Mouse (Mus musculus): ENCODE data around the gene Gas2. TPM values are rescaled to one million over a fixed set of nuclear protein-coding genes. Genes with fewer than 3 reads are reported as not detected.

Gas2 gene
- polyA plus RNA-seq, 1 experiment from 2014 or later: 9.1 TPM

- Histone ChIP-seq H3K4me2 (ENCODE audit: low read depth, low read length) (no peak overlapping the region), H3K4me1 (ENCODE audit: control insufficient read depth, insufficient read depth, low read length) (0 out of 2 replicates have a peak, but pooled peaks cover 2% of the 10 kb centered on the region), H3K9me3 (replicated peaks; ENCODE audit: control insufficient read depth, low read length) (no peaks in the 10 kb centered on the region), H3K27me3 (ENCODE audit: control insufficient read depth, insufficient read depth, low read length) (no peaks in the 10 kb centered on the region), H3K27ac (ENCODE audit: low read length) (no peak overlapping the region), H3K9ac (ENCODE audit: low read length) (no peak overlapping the region), H3K36me3 (ENCODE audit: control insufficient read depth, insufficient read depth) (no peaks in the 10 kb centered on the region), H3K4me3 (ENCODE audit: low read length) (no peak overlapping the region)
- no peak for ATAC-seq (replicated peaks; ENCODE audit: extremely low read depth, insufficient read depth, low FRiP score)
- 69% methylated on average over 2 of the region's 2 CpGs for WGBS
These were observed 145.3 kb downstream of the Gas2 start for GRCm38 (mm10) chr7:52007138-52007537.

GRCm38 (mm10) chr7:52013457-52013856 lies 151.6 kb downstream of the Gas2 start:
- Histone ChIP-seq H3K4me2 (ENCODE audit: low read depth, low read length) (no peak overlapping the region), H3K4me1 (ENCODE audit: control insufficient read depth, insufficient read depth, low read length) (no peaks in the 10 kb centered on the region), H3K9me3 (replicated peaks; ENCODE audit: control insufficient read depth, low read length) (no peaks in the 10 kb centered on the region), H3K27me3 (ENCODE audit: control insufficient read depth, insufficient read depth, low read length) (no peaks in the 10 kb centered on the region), H3K36me3 (ENCODE audit: control insufficient read depth, insufficient read depth) (no peaks in the 10 kb centered on the region), H3K27ac (ENCODE audit: low read length) (no peak overlapping the region), H3K9ac (ENCODE audit: low read length) (no peak overlapping the region), H3K4me3 (ENCODE audit: low read length) (no peak overlapping the region)
- no peak for ATAC-seq (replicated peaks; ENCODE audit: extremely low read depth, insufficient read depth, low FRiP score)
- 71% methylated on average over 7 of the region's 7 CpGs for WGBS

- no peaks in the 10 kb centered on the region for H3K9me3 ChIP-seq (replicated peaks; ENCODE audit: control insufficient read depth, low read length)
- no peak overlapping the region for H3K4me3 ChIP-seq (ENCODE audit: low read length)
- no peak overlapping the region for H3K9ac ChIP-seq (ENCODE audit: low read length)
- WGBS: 62% methylated on average over 1 of the region's 1 CpGs
- H3K27ac ChIP-seq (ENCODE audit: low read length): no peak overlapping the region
- H3K4me1 ChIP-seq (ENCODE audit: control insufficient read depth, insufficient read depth, low read length): no peaks in the 10 kb centered on the region
- no peak overlapping the region for H3K4me2 ChIP-seq (ENCODE audit: low read depth, low read length)
- no peaks in the 10 kb centered on the region for H3K27me3 ChIP-seq (ENCODE audit: control insufficient read depth, insufficient read depth, low read length)
- H3K36me3 ChIP-seq (ENCODE audit: control insufficient read depth, insufficient read depth): no peaks in the 10 kb centered on the region
- no peak for ATAC-seq (replicated peaks; ENCODE audit: extremely low read depth, insufficient read depth, low FRiP score)
These were observed 153.4 kb downstream of the Gas2 start for GRCm38 (mm10) chr7:52015180-52015579.

GRCm38 (mm10) chr7:52015628-52016027 lies 153.8 kb downstream of the Gas2 start, which contains the start of gene 1700015G11Rik:
Gene 1700015G11Rik (minus strand): TSS chr7:52015728.
- Histone ChIP-seq H3K9me3 (replicated peaks; ENCODE audit: control insufficient read depth, low read length) (no peaks in the 10 kb centered on the region), H3K4me1 (ENCODE audit: control insufficient read depth, insufficient read depth, low read length) (no peaks in the 10 kb centered on the region), H3K27me3 (ENCODE audit: control insufficient read depth, insufficient read depth, low read length) (no peaks in the 10 kb centered on the region), H3K36me3 (ENCODE audit: control insufficient read depth, insufficient read depth) (no peaks in the 10 kb centered on the region), H3K27ac (ENCODE audit: low read length) (no peak within 1 kb of the TSS), H3K4me3 (ENCODE audit: low read length) (no peak within 1 kb of the TSS), H3K4me2 (ENCODE audit: low read depth, low read length) (no peak within 1 kb of the TSS), H3K9ac (ENCODE audit: low read length) (no peak within 1 kb of the TSS)
- no peak for ATAC-seq (replicated peaks; ENCODE audit: extremely low read depth, insufficient read depth, low FRiP score)
- 67% methylated on average over 3 of the region's 3 CpGs for WGBS

- no peaks in the 10 kb centered on the region for H3K4me1 ChIP-seq (ENCODE audit: control insufficient read depth, insufficient read depth, low read length)
- no peaks in the 10 kb centered on the region for H3K27me3 ChIP-seq (ENCODE audit: control insufficient read depth, insufficient read depth, low read length)
- H3K4me2 ChIP-seq (ENCODE audit: low read depth, low read length): no peak overlapping the region
- H3K4me3 ChIP-seq (ENCODE audit: low read length): no peak overlapping the region
- H3K27ac ChIP-seq (ENCODE audit: low read length): no peak overlapping the region
- H3K9ac ChIP-seq (ENCODE audit: low read length): no peak overlapping the region
- WGBS: 41% methylated on average over 4 of the region's 4 CpGs
- no peaks in the 10 kb centered on the region for H3K9me3 ChIP-seq (replicated peaks; ENCODE audit: control insufficient read depth, low read length)
- ATAC-seq (replicated peaks; ENCODE audit: extremely low read depth, insufficient read depth, low FRiP score): no peak
- H3K36me3 ChIP-seq (ENCODE audit: control insufficient read depth, insufficient read depth): no peaks in the 10 kb centered on the region
These were observed 160.2 kb downstream of the Gas2 start for GRCm38 (mm10) chr7:52022039-52022438.

GRCm38 (mm10) chr7:52024050-52024626 lies 162.3 kb downstream of the Gas2 start:
- no peak for ATAC-seq (replicated peaks; ENCODE audit: extremely low read depth, insufficient read depth, low FRiP score)
- Histone ChIP-seq H3K27me3 (ENCODE audit: control insufficient read depth, insufficient read depth, low read length) (no peaks in the 10 kb centered on the region), H3K9me3 (replicated peaks; ENCODE audit: control insufficient read depth, low read length) (no peaks in the 10 kb centered on the region), H3K27ac (ENCODE audit: low read length) (no peak overlapping the region), H3K36me3 (ENCODE audit: control insufficient read depth, insufficient read depth) (no peaks in the 10 kb centered on the region), H3K9ac (ENCODE audit: low read length) (no peak overlapping the region), H3K4me2 (ENCODE audit: low read depth, low read length) (no peak overlapping the region), H3K4me1 (ENCODE audit: control insufficient read depth, insufficient read depth, low read length) (no peaks in the 10 kb centered on the region), H3K4me3 (ENCODE audit: low read length) (no peak overlapping the region)
- WGBS: 78% methylated on average over 5 of the region's 5 CpGs

- Histone ChIP-seq H3K27me3 (ENCODE audit: control insufficient read depth, insufficient read depth, low read length) (no peaks in the 10 kb centered on the region), H3K36me3 (ENCODE audit: control insufficient read depth, insufficient read depth) (no peaks in the 10 kb centered on the region), H3K9ac (ENCODE audit: low read length) (no peak overlapping the region), H3K4me3 (ENCODE audit: low read length) (no peak overlapping the region), H3K4me2 (ENCODE audit: low read depth, low read length) (no peak overlapping the region), H3K27ac (ENCODE audit: low read length) (no peak overlapping the region), H3K9me3 (replicated peaks; ENCODE audit: control insufficient read depth, low read length) (no peaks in the 10 kb centered on the region), H3K4me1 (ENCODE audit: control insufficient read depth, insufficient read depth, low read length) (no peaks in the 10 kb centered on the region)
- 42% methylated on average over 8 of the region's 8 CpGs for WGBS
- ATAC-seq (replicated peaks; ENCODE audit: extremely low read depth, insufficient read depth, low FRiP score): no peak
These were observed 176.1 kb downstream of the Gas2 start for GRCm38 (mm10) chr7:52037600-52038582.

All from heart, embryonic 16.5 days (tissue).